Mouse (Mus musculus): ENCODE data around the gene Pcnx3.

- TF ChIP-seq CTCF (IDR thresholded peaks at IDR 0.05) (peak; percentile 53), EP300 (IDR thresholded peaks at IDR 0.05; ENCODE audit: insufficient read depth, low read depth, low read length) (peak; percentile 67; the same call in 1 of the 2 replicates)
These were observed at the start of gene Pcnx3, which contains the start of gene Map3k11 for GRCm38 (mm10) chr19:5688200-5689087.
